Comparison of ENCODE assay signal across 18 mouse cellular contexts in the genomic region with DNA sequence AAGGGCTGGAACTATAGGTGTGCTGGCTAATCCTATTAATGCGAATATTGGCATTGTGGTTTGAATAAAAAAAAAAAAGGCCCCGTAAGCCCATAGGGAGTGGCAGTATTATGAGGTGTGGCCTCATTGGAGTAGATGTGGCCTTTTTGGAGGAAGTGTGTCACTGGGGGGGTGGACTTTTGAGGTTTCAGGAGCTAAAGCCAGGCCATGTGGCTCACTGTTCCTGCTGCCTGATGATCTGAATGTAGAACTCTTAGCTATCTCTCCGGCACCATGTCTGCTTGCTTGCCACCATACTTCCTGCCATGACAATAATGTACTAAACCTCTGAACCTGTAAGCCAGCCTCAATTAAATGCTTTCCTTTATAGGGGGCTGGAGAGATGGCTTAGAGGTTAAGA. TPM values are rescaled to one million over a fixed set of nuclear protein-coding genes. Genes with fewer than 3 reads are reported as not detected.
"Had no signal": no experiment of that assay in that cellular context is flagged by ENCODE, and none has a peak within 500 bp of the region (broad histone marks: within the 10 kb centered on the region; RNA-seq: fewer than 3 reads in every experiment).

No protein-coding gene starts in this region.

- H3K4me3 ChIP-seq: neural tube, embryonic 12.5 days; neural tube, embryonic 13.5 days; neural tube, embryonic 15.5 days; stomach, embryonic 15.5 days had no signal

- H3K9me3 ChIP-seq: neural tube, embryonic 12.5 days; neural tube, embryonic 13.5 days; neural tube, embryonic 15.5 days; stomach, embryonic 15.5 days had no signal

- H3K4me2 ChIP-seq: neural tube, embryonic 12.5 days; neural tube, embryonic 13.5 days; neural tube, embryonic 15.5 days; stomach, embryonic 15.5 days had no signal

- H3K27ac ChIP-seq: neural tube, embryonic 12.5 days; neural tube, embryonic 13.5 days; neural tube, embryonic 15.5 days; stomach, embryonic 15.5 days; stomach, postnatal 0 days had no signal

- DNase-seq: retina, postnatal 1 day; right cerebral cortex, adult 18-20 months; right cerebral cortex, postnatal 14 days; right cerebral cortex, postnatal 25 days; right cerebral cortex, postnatal 4 days; spleen, adult 18-20 months; thymus, adult 18-20 months; thymus, adult 2 months; thymus, postnatal 14 days; thymus, postnatal 25 days; thymus, postnatal 36 days; thymus, postnatal 4 days had no signal

- H3K27me3 ChIP-seq: neural tube, embryonic 12.5 days; neural tube, embryonic 13.5 days; neural tube, embryonic 15.5 days; stomach, embryonic 15.5 days had no signal

- H3K4me1 ChIP-seq: neural tube, embryonic 12.5 days; neural tube, embryonic 13.5 days; neural tube, embryonic 15.5 days; stomach, embryonic 15.5 days had no signal

- H3K9ac ChIP-seq: neural tube, embryonic 12.5 days; neural tube, embryonic 13.5 days; neural tube, embryonic 15.5 days; stomach, embryonic 15.5 days had no signal

RNA-seq across cellular contexts. Expression of a gene that starts 12.3 kb away (rescaled TPM):
- total RNA-seq: neutrophil, adult 5-6 weeks had no signal

RNA-seq across cellular contexts. Expression of a gene that starts 51.8 kb away (rescaled TPM):
- total RNA-seq: neutrophil, adult 5-6 weeks had no signal

RNA-seq across cellular contexts. Expression of a gene that starts 55.5 kb away (rescaled TPM):
- polyA plus RNA-seq: neural tube, embryonic 12.5 days; neural tube, embryonic 13.5 days had no signal
